Mouse (Mus musculus) kidney, embryonic 16.5 days (tissue): Measurements from ENCODE around the gene Gm17509. TPM values are rescaled to one million over a fixed set of nuclear protein-coding genes. Genes with fewer than 3 reads are reported as not detected.

Source experiments
- ATAC-seq: fragments of 200-750 bp; cut with Nextera tagmentation; 2 replicates; pipeline ENCODE4 v1.8.0; 2017; ENCODE audit warnings: moderate TSS enrichment; ENCODE audit not compliant: low FRiP score, low TSS enrichment
- H3K27ac ChIP-seq: fragments of 300-500 bp; sonication (generic); 2 replicates; pipeline ENCODE4 v1.5.1; 2014; ENCODE audit warnings: low read length
- H3K27me3 ChIP-seq: fragments of 300-500 bp; sonication (generic); 2 replicates; pipeline ENCODE4 v1.6.1; 2014; ENCODE audit warnings: low read length, control low read depth, mixed read lengths; ENCODE audit not compliant: insufficient read depth
- H3K36me3 ChIP-seq: fragments of 300-500 bp; sonication (generic); 2 replicates; pipeline ENCODE4 v1.6.1; 2014; ENCODE audit warnings: low read length, control low read depth, mixed read lengths; ENCODE audit not compliant: insufficient read depth
- H3K4me1 ChIP-seq: fragments of 300-500 bp; sonication (generic); 2 replicates; pipeline ENCODE4 v1.6.1; 2014; ENCODE audit warnings: low read length, control low read depth, mixed read lengths; ENCODE audit not compliant: insufficient read depth
- H3K4me2 ChIP-seq: fragments of 300-500 bp; sonication (generic); replicated peaks from 2 replicates; pipeline ENCODE4 v1.6.1; 2014; ENCODE audit warnings: low read depth, low read length
- H3K4me3 ChIP-seq: fragments of 300-500 bp; sonication (generic); 2 replicates; pipeline ENCODE4 v1.5.1; 2014; ENCODE audit warnings: mild to moderate bottlenecking, low read length
- H3K9ac ChIP-seq: fragments of 300-500 bp; sonication (generic); replicated peaks from 2 replicates; pipeline ENCODE4 v1.6.1; 2014; ENCODE audit warnings: low read length
- H3K9me3 ChIP-seq: fragments of 300-500 bp; sonication (generic); 2 replicates; pipeline ENCODE4 v1.6.1; 2016; ENCODE audit warnings: low read length, control low read depth
- WGBS: fragments of 180-500 bp; shearing (Covaris S2); extraction: QIAGEN DNeasy Blood & Tissue Kit; methylation state at CpG from one replicate; pipeline ENCODE4 v1.1.7; 2014; 5-methylcytosine and 5-hydroxymethylcytosine counted together
- polyA plus RNA-seq: library from polyadenylated mRNA; unstranded; fragments of >200 nt; fragmentation: Nextera tagmentation; extraction: Ambion mirVana; gene quantifications from 2 replicates; pipeline ENCODE4 v1.2.1, GENCODE M21; 2015

The Gm17509 gene
- polyA plus RNA-seq, 1 experiment from 2014 or later = 0.19 TPM

GRCm38 (mm10) chr13:117230371-117231110 is 9.7 kb upstream of the Gm17509 start:
- H3K4me2 ChIP-seq = no peak overlapping the region
- no peaks in the 10 kb centered on the region for H3K36me3 ChIP-seq
- H3K9me3 ChIP-seq = no peaks in the 10 kb centered on the region
- no peaks in the 10 kb centered on the region for H3K27me3 ChIP-seq
- no peak overlapping the region for H3K9ac ChIP-seq
- no peak overlapping the region for H3K27ac ChIP-seq
- H3K4me1 ChIP-seq = peaks cover 15% of the 10 kb centered on the region
- no peak overlapping the region for H3K4me3 ChIP-seq
- WGBS = 72% methylated on average over 6 of the region's 6 CpGs
- ATAC-seq = no peak

- no peak overlapping the region for H3K27ac ChIP-seq
- no peak overlapping the region for H3K9ac ChIP-seq
- H3K27me3 ChIP-seq = peaks cover 7% of the 10 kb centered on the region; the same call in 1 of the 2 replicates
- 73% methylated on average over 6 of the region's 6 CpGs for WGBS
- no peaks in the 10 kb centered on the region for H3K36me3 ChIP-seq
- ATAC-seq = no peak
- H3K4me2 ChIP-seq = no peak overlapping the region
- no peak overlapping the region for H3K4me3 ChIP-seq
- no peaks in the 10 kb centered on the region; the same call in 1 of the 2 replicates for H3K4me1 ChIP-seq
- no peaks in the 10 kb centered on the region for H3K9me3 ChIP-seq
These were observed 4.7 kb upstream of the Gm17509 start for GRCm38 (mm10) chr13:117225561-117225960.

GRCm38 (mm10) chr13:117224901-117225300 is 4.0 kb upstream of the Gm17509 start:
- no peak overlapping the region for H3K4me3 ChIP-seq
- no peaks in the 10 kb centered on the region for H3K9me3 ChIP-seq
- ATAC-seq = no peak
- WGBS = 64% methylated on average over 2 of the region's 2 CpGs
- no peak overlapping the region for H3K4me2 ChIP-seq
- peaks cover 5% of the 10 kb centered on the region; the same call in 1 of the 2 replicates for H3K4me1 ChIP-seq
- H3K36me3 ChIP-seq = no peaks in the 10 kb centered on the region
- H3K9ac ChIP-seq = no peak overlapping the region
- H3K27ac ChIP-seq = no peak overlapping the region
- peaks cover 14% of the 10 kb centered on the region; the same call in 1 of the 2 replicates for H3K27me3 ChIP-seq

DNA sequence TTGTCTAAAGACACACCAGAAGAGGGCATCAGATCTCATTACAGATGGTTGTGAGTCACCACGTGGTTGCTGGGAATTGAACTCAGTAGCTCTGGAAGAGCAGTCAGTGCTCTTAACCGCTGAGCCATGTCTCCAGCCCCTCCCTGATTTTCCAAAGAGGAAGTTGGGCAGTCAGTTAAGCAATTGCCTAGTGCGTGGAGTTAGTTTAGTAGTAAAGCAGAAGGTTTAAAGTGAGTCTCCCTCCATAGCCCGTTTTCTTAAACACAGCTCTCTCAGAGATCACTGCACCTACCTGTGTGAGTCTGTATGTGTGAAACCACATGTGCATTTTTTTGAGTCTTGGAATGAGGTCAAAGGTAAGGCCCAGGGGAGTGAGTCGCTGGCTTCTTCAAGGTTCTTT is 2.2 kb upstream of the Gm17509 start:
- Histone ChIP-seq H3K9ac (no peak overlapping the region), H3K4me1 (peaks cover 7% of the 10 kb centered on the region; the same call in 1 of the 2 replicates), H3K4me2 (no peak overlapping the region), H3K4me3 (no peak overlapping the region), H3K27ac (no peak overlapping the region), H3K27me3 (peaks cover 20% of the 10 kb centered on the region; the same call in 1 of the 2 replicates), H3K36me3 (no peaks in the 10 kb centered on the region), H3K9me3 (no peaks in the 10 kb centered on the region)
- ATAC-seq = no peak
- 53% methylated on average over 5 of the region's 5 CpGs for WGBS

GRCm38 (mm10) chr13:117219871-117220500 is 889 bp downstream of the Gm17509 start:
- WGBS = 7% methylated on average over 16 of the region's 16 CpGs
- Histone ChIP-seq H3K36me3 (no peaks in the 10 kb centered on the region), H3K27me3 (peaks cover 20% of the 10 kb centered on the region; the same call in 1 of the 2 replicates), H3K9me3 (no peaks in the 10 kb centered on the region), H3K4me1 (peaks cover 13% of the 10 kb centered on the region), H3K4me3 (peak overlapping the region; percentile 81), H3K4me2 (peak overlapping the region; percentile 93), H3K27ac (peak overlapping the region; percentile 80), H3K9ac (peak overlapping the region; percentile 78; the same call in 1 of the 2 replicates)
- peak; percentile 25; the same call in 1 of the 2 replicates for ATAC-seq

DNA sequence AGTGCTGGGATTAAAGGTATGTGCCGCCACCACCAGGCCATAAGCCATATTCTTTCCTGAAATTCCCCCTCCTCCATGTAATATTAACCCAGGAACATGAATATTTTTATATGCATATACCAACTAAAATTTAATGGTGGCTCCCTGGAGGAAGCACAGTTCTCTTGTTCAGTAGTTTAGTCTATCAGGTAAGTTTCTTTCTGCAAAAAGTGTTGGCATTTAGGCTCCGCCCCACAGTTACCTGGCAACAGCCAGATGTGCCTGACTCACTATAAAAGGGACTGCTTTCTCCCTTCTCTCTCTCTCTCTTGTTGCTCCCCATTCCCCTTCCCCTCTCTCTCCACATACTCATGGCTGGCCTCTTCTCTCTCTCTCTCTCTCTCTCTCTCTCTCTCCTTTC is 2.8 kb downstream of the Gm17509 start:
- Histone ChIP-seq H3K27me3 (peaks cover 20% of the 10 kb centered on the region; the same call in 1 of the 2 replicates), H3K4me2 (no peak overlapping the region), H3K9me3 (no peaks in the 10 kb centered on the region), H3K36me3 (no peaks in the 10 kb centered on the region), H3K4me1 (peaks cover 13% of the 10 kb centered on the region), H3K27ac (no peak overlapping the region), H3K9ac (no peak overlapping the region), H3K4me3 (no peak overlapping the region)
- WGBS = 90% methylated on average over 2 of the region's 2 CpGs
- ATAC-seq = no peak

DNA sequence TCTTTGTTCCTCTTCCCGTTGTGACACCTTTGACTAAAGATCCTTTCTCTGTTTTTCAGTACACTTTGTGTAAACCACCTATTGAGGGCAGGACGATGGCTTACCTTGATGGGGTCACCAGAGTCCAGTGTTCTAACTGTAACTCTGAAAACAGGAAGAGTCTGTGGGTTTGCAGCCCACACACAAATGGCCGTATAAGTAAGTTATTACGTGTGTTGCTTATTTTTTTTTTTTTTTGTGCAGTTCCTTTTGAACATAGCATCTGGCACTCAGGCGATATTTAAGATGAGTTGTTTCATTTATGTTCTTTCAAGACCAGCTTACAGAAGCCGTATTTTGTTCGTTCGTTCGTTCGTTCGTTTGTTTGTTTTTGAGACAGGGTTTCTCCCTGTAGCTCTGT is 3.3 kb downstream of the Gm17509 start:
- H3K4me3 ChIP-seq = no peak overlapping the region
- no peak overlapping the region for H3K4me2 ChIP-seq
- peaks cover 20% of the 10 kb centered on the region; the same call in 1 of the 2 replicates for H3K27me3 ChIP-seq
- WGBS = 57% methylated on average over 11 of the region's 11 CpGs
- H3K4me1 ChIP-seq = peaks cover 13% of the 10 kb centered on the region
- no peaks in the 10 kb centered on the region for H3K9me3 ChIP-seq
- ATAC-seq = no peak
- no peak overlapping the region for H3K9ac ChIP-seq
- no peaks in the 10 kb centered on the region for H3K36me3 ChIP-seq
- no peak overlapping the region for H3K27ac ChIP-seq

DNA sequence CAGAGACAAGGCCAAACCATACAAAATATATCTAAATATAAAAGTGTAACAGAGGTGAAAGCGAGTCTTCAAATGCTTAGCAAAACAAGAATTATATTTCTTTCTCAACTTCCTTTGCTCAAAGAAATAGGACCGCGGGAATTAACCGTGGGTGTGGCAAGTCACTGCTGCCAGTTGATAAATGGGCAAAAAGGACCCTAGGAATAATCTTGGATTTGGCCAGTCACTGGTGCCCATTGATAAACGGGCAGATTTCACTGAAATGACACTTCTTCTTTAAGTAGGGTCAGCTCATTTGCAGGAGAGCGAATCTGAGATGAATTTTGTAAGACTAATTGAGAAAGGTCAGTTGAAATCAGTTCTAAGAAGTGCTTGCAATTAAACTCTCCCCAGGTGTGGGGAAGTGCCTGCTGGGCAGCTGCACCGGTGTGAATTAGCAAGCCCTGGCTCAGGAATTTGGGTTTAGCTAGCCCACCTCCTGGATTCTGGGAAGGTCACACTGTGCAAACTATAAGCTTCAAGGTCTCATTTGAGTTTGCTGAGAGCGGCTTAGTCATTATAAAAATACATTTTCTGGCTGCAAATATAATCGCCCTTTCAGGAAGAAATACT is 4.0 kb downstream of the Gm17509 start:
- Histone ChIP-seq H3K36me3 (no peaks in the 10 kb centered on the region), H3K9ac (no peak overlapping the region), H3K9me3 (no peaks in the 10 kb centered on the region), H3K4me2 (no peak overlapping the region), H3K27ac (no peak overlapping the region), H3K4me1 (peaks cover 13% of the 10 kb centered on the region), H3K4me3 (no peak overlapping the region), H3K27me3 (peaks cover 20% of the 10 kb centered on the region; the same call in 1 of the 2 replicates)
- ATAC-seq = no peak
- WGBS = 24% methylated on average over 9 of the region's 9 CpGs

GRCm38 (mm10) chr13:117216126-117216525 is 4.7 kb downstream of the Gm17509 start:
- Histone ChIP-seq H3K9ac (no peak overlapping the region), H3K27ac (no peak overlapping the region), H3K9me3 (no peaks in the 10 kb centered on the region), H3K27me3 (peaks cover 18% of the 10 kb centered on the region; the same call in 1 of the 2 replicates), H3K4me1 (peaks cover 13% of the 10 kb centered on the region), H3K4me2 (no peak overlapping the region), H3K36me3 (no peaks in the 10 kb centered on the region), H3K4me3 (no peak overlapping the region)
- ATAC-seq = no peak
- WGBS = 32% methylated on average over 10 of the region's 10 CpGs
